Mouse (Mus musculus): ENCODE measurements around the gene Tex264. TPM values are rescaled to one million over a fixed set of nuclear protein-coding genes. Genes with fewer than 3 reads are reported as not detected.

The Tex264 gene
- polyA plus RNA-seq, 1 experiment from 2014 or later = 30.0 TPM

DNA sequence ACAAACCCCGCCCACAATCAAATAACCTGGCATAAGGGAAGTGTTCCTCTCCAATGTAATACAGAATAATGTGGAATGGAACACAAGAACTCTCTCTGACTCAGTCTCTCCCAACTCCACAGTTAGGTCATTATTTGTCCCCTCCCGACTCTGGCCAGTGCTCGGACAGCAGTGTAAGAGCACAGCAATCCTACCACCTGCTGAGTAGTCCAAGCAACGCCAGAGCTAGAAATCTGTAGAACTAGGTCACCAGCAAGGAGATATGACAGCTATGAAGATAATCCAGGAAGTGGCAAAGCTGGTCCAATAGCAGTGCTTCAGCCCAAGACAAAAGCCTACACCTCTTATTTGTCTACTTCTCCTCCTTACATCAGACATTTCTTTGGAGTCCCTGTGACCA lies 9.2 kb downstream of the Tex264 start:
- Histone ChIP-seq H3K27me3 (ENCODE audit: control insufficient read depth, insufficient read depth, low read length) (no peaks in the 10 kb centered on the region), H3K4me2 (replicated peaks; ENCODE audit: low read depth, low read length) (no peak overlapping the region), H3K27ac (ENCODE audit: low read depth, low read length) (no peak overlapping the region), H3K9ac (ENCODE audit: low read depth, low read length) (no peak overlapping the region), H3K4me3 (ENCODE audit: low read depth, low read length) (no peak overlapping the region), H3K4me1 (replicated peaks; ENCODE audit: control insufficient read depth, insufficient read depth, low read length) (no peaks in the 10 kb centered on the region), H3K9me3 (ENCODE audit: control insufficient read depth, low read length) (no peaks in the 10 kb centered on the region), H3K36me3 (ENCODE audit: control insufficient read depth, insufficient read depth, low read length) (0 out of 2 replicates have a peak, but pooled peaks cover 2% of the 10 kb centered on the region)
- no peak for DNase-seq (ENCODE audit: low spot score)
- WGBS = 77% methylated on average over 4 of the region's 4 CpGs
- ATAC-seq (ENCODE audit: low FRiP score) = no peak

- no peaks in the 10 kb centered on the region for H3K9me3 ChIP-seq (ENCODE audit: control insufficient read depth, low read length)
- H3K27me3 ChIP-seq (ENCODE audit: control insufficient read depth, insufficient read depth, low read length) = no peaks in the 10 kb centered on the region
- ATAC-seq (ENCODE audit: low FRiP score) (no peak), DNase-seq (ENCODE audit: low spot score) (no peak)
- no peak overlapping the region for H3K4me2 ChIP-seq (replicated peaks; ENCODE audit: low read depth, low read length)
- WGBS = 81% methylated on average over 9 of the region's 9 CpGs
- no peak overlapping the region for H3K9ac ChIP-seq (ENCODE audit: low read depth, low read length)
- 0 out of 2 replicates have a peak, but pooled peaks cover under 1% of the 10 kb centered on the region for H3K36me3 ChIP-seq (ENCODE audit: control insufficient read depth, insufficient read depth, low read length)
- no peaks in the 10 kb centered on the region for H3K4me1 ChIP-seq (replicated peaks; ENCODE audit: control insufficient read depth, insufficient read depth, low read length)
- H3K4me3 ChIP-seq (ENCODE audit: low read depth, low read length) = no peak overlapping the region
- H3K27ac ChIP-seq (ENCODE audit: low read depth, low read length) = no peak overlapping the region
Observed at GRCm38 (mm10) chr9:106675965-106676364, 9.8 kb downstream of the Tex264 start.

GRCm38 (mm10) chr9:106675480-106675879 lies 10.2 kb downstream of the Tex264 start:
- Histone ChIP-seq H3K27ac (ENCODE audit: low read depth, low read length) (no peak overlapping the region), H3K9ac (ENCODE audit: low read depth, low read length) (no peak overlapping the region), H3K9me3 (ENCODE audit: control insufficient read depth, low read length) (no peaks in the 10 kb centered on the region), H3K4me3 (ENCODE audit: low read depth, low read length) (no peak overlapping the region), H3K36me3 (ENCODE audit: control insufficient read depth, insufficient read depth, low read length) (no peaks in the 10 kb centered on the region), H3K27me3 (ENCODE audit: control insufficient read depth, insufficient read depth, low read length) (no peaks in the 10 kb centered on the region), H3K4me2 (replicated peaks; ENCODE audit: low read depth, low read length) (no peak overlapping the region), H3K4me1 (replicated peaks; ENCODE audit: control insufficient read depth, insufficient read depth, low read length) (no peaks in the 10 kb centered on the region)
- DNase-seq (ENCODE audit: low spot score) (peak; percentile 88), ATAC-seq (ENCODE audit: low FRiP score) (peak; percentile 70; the same call in 1 of the 2 replicates)
- 0% methylated on average over 1 of the region's 1 CpGs for WGBS

DNA sequence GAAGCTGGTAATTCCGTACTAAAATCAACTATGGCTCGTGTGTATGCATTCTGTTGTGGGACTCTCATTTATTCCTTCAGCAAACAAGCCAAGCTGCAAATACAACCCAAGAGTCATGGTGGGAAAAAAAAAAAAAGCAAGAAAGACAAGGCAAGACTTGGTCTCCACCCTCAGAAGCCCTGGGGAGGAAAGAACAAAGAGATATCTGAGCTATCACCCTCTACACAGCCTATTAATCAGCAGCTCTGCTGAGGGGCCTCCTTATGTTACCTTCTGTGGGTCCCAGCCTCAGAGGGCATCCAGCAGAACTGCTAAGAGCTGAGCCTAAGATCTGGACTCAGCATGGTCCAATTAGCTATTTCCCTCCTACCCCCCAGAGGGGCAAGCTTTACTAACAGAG lies 11.9 kb downstream of the Tex264 start:
- Histone ChIP-seq H3K9ac (ENCODE audit: low read depth, low read length) (no peak overlapping the region), H3K4me1 (replicated peaks; ENCODE audit: control insufficient read depth, insufficient read depth, low read length) (no peaks in the 10 kb centered on the region), H3K27ac (ENCODE audit: low read depth, low read length) (no peak overlapping the region), H3K4me2 (replicated peaks; ENCODE audit: low read depth, low read length) (no peak overlapping the region), H3K36me3 (ENCODE audit: control insufficient read depth, insufficient read depth, low read length) (no peaks in the 10 kb centered on the region), H3K4me3 (ENCODE audit: low read depth, low read length) (no peak overlapping the region), H3K27me3 (ENCODE audit: control insufficient read depth, insufficient read depth, low read length) (no peaks in the 10 kb centered on the region), H3K9me3 (ENCODE audit: control insufficient read depth, low read length) (no peaks in the 10 kb centered on the region)
- no peak for DNase-seq (ENCODE audit: low spot score)
- no peak for ATAC-seq (ENCODE audit: low FRiP score)
- WGBS = 87% methylated on average over 2 of the region's 2 CpGs

- 0 out of 2 replicates have a peak, but pooled peaks have one; percentile 21 for ATAC-seq (ENCODE audit: low FRiP score)
Observed at GRCm38 (mm10) chr9:106664856-106665255, 20.9 kb downstream of the Tex264 start.

DNA sequence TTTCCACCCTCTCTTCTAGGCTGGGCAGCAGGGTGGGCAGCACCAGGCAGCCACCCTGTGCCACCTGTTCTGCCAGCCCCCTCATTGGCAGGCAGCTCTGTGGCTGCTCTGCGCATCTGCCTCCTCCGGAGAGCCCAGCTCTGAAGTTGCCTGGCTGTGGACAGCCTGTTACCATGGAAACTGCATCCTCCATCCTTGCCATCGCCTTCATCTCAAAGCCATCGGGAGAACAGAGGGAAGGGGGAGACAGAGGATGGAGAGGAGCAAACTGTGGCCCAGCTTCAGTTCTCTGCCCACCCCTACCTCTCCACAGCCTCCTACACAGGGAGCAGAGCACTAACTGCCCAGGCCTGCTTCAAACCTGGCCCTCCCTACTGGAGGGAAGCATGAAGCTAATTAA lies 21.3 kb downstream of the Tex264 start:
- H3K36me3 ChIP-seq (ENCODE audit: control insufficient read depth, insufficient read depth, low read length) = no peaks in the 10 kb centered on the region
- no peaks in the 10 kb centered on the region for H3K27me3 ChIP-seq (ENCODE audit: control insufficient read depth, insufficient read depth, low read length)
- H3K9me3 ChIP-seq (ENCODE audit: control insufficient read depth, low read length) = no peaks in the 10 kb centered on the region
- peak; percentile 44; the same call in 1 of the 2 replicates for ATAC-seq (ENCODE audit: low FRiP score)
- no peak overlapping the region for H3K4me3 ChIP-seq (ENCODE audit: low read depth, low read length)
- WGBS = 66% methylated on average over 4 of the region's 4 CpGs
- H3K27ac ChIP-seq (ENCODE audit: low read depth, low read length) = peak overlapping the region; percentile 18; the same call in 1 of the 2 replicates
- H3K9ac ChIP-seq (ENCODE audit: low read depth, low read length) = no peak overlapping the region
- no peak for DNase-seq (ENCODE audit: low spot score)
- 0 out of 2 replicates have a peak, but pooled peaks cover 2% of the 10 kb centered on the region for H3K4me1 ChIP-seq (replicated peaks; ENCODE audit: control insufficient read depth, insufficient read depth, low read length)
- H3K4me2 ChIP-seq (replicated peaks; ENCODE audit: low read depth, low read length) = no peak overlapping the region

More at GRCm38 (mm10) chr9:106664856-106665255, 20.9 kb downstream of the Tex264 start:
- Histone ChIP-seq H3K27ac (ENCODE audit: low read depth, low read length) (peak overlapping the region; percentile 18; the same call in 1 of the 2 replicates), H3K9me3 (ENCODE audit: control insufficient read depth, low read length) (no peaks in the 10 kb centered on the region), H3K27me3 (ENCODE audit: control insufficient read depth, insufficient read depth, low read length) (no peaks in the 10 kb centered on the region), H3K4me2 (replicated peaks; ENCODE audit: low read depth, low read length) (no peak overlapping the region), H3K9ac (ENCODE audit: low read depth, low read length) (no peak overlapping the region), H3K36me3 (ENCODE audit: control insufficient read depth, insufficient read depth, low read length) (no peaks in the 10 kb centered on the region), H3K4me3 (ENCODE audit: low read depth, low read length) (no peak overlapping the region), H3K4me1 (replicated peaks; ENCODE audit: control insufficient read depth, insufficient read depth, low read length) (0 out of 2 replicates have a peak, but pooled peaks cover 2% of the 10 kb centered on the region)
- WGBS = 74% methylated on average over 6 of the region's 6 CpGs
- DNase-seq (ENCODE audit: low spot score) = no peak

- no peaks in the 10 kb centered on the region for H3K27me3 ChIP-seq (ENCODE audit: control insufficient read depth, insufficient read depth, low read length)
- no peaks in the 10 kb centered on the region for H3K9me3 ChIP-seq (ENCODE audit: control insufficient read depth, low read length)
- no peak overlapping the region for H3K4me3 ChIP-seq (ENCODE audit: low read depth, low read length)
- H3K4me2 ChIP-seq (replicated peaks; ENCODE audit: low read depth, low read length) = no peak overlapping the region
- no peaks in the 10 kb centered on the region for H3K36me3 ChIP-seq (ENCODE audit: control insufficient read depth, insufficient read depth, low read length)
- H3K27ac ChIP-seq (ENCODE audit: low read depth, low read length) = no peak overlapping the region
- no peak overlapping the region for H3K9ac ChIP-seq (ENCODE audit: low read depth, low read length)
- no peak for DNase-seq (ENCODE audit: low spot score)
- WGBS = 89% methylated on average over 6 of the region's 6 CpGs
- peaks cover 6% of the 10 kb centered on the region; the same call in 1 of the 2 replicates for H3K4me1 ChIP-seq (replicated peaks; ENCODE audit: control insufficient read depth, insufficient read depth, low read length)
- no peak for ATAC-seq (ENCODE audit: low FRiP score)
Observed at GRCm38 (mm10) chr9:106663200-106663599, 22.5 kb downstream of the Tex264 start.

- peaks cover 12% of the 10 kb centered on the region for H3K4me1 ChIP-seq (replicated peaks; ENCODE audit: control insufficient read depth, insufficient read depth, low read length)
- ATAC-seq (ENCODE audit: low FRiP score) = no peak
- peak overlapping the region; percentile 67 for H3K27ac ChIP-seq (ENCODE audit: low read depth, low read length)
Observed at GRCm38 (mm10) chr9:106659935-106660334, 25.8 kb downstream of the Tex264 start.

GRCm38 (mm10) chr9:106659441-106659840 lies 26.3 kb downstream of the Tex264 start:
- Histone ChIP-seq H3K27me3 (ENCODE audit: control insufficient read depth, insufficient read depth, low read length) (no peaks in the 10 kb centered on the region; the same call in 1 of the 2 replicates), H3K4me2 (replicated peaks; ENCODE audit: low read depth, low read length) (no peak overlapping the region; the same call in 1 of the 2 replicates), H3K4me3 (ENCODE audit: low read depth, low read length) (no peak overlapping the region), H3K4me1 (replicated peaks; ENCODE audit: control insufficient read depth, insufficient read depth, low read length) (peaks cover 11% of the 10 kb centered on the region), H3K9ac (ENCODE audit: low read depth, low read length) (no peak overlapping the region), H3K36me3 (ENCODE audit: control insufficient read depth, insufficient read depth, low read length) (no peaks in the 10 kb centered on the region), H3K9me3 (ENCODE audit: control insufficient read depth, low read length) (no peaks in the 10 kb centered on the region), H3K27ac (ENCODE audit: low read depth, low read length) (peak overlapping the region; percentile 67; the same call in 1 of the 2 replicates)
- 31% methylated on average over 7 of the region's 7 CpGs for WGBS
- ATAC-seq (ENCODE audit: low FRiP score) (0 out of 2 replicates have a peak, but pooled peaks have one; percentile 22), DNase-seq (ENCODE audit: low spot score) (peak; percentile 38)

More at GRCm38 (mm10) chr9:106659935-106660334, 25.8 kb downstream of the Tex264 start:
- H3K9me3 ChIP-seq (ENCODE audit: control insufficient read depth, low read length) = no peaks in the 10 kb centered on the region
- H3K27me3 ChIP-seq (ENCODE audit: control insufficient read depth, insufficient read depth, low read length) = no peaks in the 10 kb centered on the region; the same call in 1 of the 2 replicates
- WGBS = 79% methylated on average over 1 of the region's 1 CpGs
- no peaks in the 10 kb centered on the region for H3K36me3 ChIP-seq (ENCODE audit: control insufficient read depth, insufficient read depth, low read length)
- H3K9ac ChIP-seq (ENCODE audit: low read depth, low read length) = no peak overlapping the region
- no peak overlapping the region for H3K4me2 ChIP-seq (replicated peaks; ENCODE audit: low read depth, low read length)
- DNase-seq (ENCODE audit: low spot score) = no peak
- no peak overlapping the region for H3K4me3 ChIP-seq (ENCODE audit: low read depth, low read length)

Measured in hindbrain, embryonic 11.5 days (tissue).